Mouse (Mus musculus) lung, adult 18-20 months (tissue): ENCODE measurements at regions not wholly inside any gene's neighbourhood (a gene's known extent, or its start where the extent isn't known, plus 50 kb on each side); places are given as distances from the start of the nearest gene placed in this dataset.

Experiments used
- DNase-seq, 2 experiments: peaks; one replicate each; pipeline ENCODE4 v3.0.0; 2022; ENCODE audit warnings: mixed read lengths in 2 of 2

DNA sequence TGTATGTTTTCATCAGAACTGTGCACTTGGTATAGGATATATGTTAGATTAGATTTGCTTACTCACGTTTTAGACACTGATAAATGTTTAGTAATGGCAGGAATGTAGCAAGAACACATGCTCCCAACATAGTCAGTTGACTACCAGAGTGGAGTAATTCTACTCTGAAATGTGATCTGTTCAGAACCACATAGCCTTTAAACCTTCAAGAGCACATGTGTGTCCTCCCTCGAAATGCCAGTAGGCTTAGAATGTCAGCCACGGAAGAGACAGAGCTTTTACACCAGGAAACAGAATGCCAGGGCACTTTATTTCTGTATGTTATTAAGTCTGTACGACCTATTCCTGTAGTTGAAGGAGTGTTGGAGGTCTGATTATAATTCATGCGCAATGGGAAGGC is 51.3 kb upstream of the Cd28 start:
- no peak for DNase-seq

GRCm38 (mm10) chr1:60662301-60662986 is 54.2 kb upstream of the Cd28 start:
- peak; percentile 30 to 46 for DNase-seq

GRCm38 (mm10) chr1:60661857-60662256 is 54.7 kb upstream of the Cd28 start:
- no peak for DNase-seq

DNA sequence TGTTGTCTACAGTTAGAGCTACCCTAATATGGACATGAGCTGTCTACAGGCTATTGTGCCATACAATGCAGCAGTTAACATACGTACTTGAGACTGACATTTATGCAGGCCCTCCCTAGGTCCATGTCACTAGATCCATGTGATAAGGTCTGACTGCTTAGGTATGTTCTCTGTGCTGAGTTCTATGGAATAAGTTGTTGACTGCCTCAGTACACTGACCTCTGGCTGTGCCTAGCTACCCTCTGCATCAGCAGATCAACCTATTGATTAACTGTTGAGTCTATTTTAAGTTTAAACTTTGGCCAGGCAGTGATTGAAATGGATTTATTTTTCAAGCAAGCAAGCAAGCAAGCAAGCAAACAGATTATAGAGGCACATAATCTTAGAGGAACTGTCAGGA is 57.0 kb upstream of the Cd28 start:
- no peak for DNase-seq

DNA sequence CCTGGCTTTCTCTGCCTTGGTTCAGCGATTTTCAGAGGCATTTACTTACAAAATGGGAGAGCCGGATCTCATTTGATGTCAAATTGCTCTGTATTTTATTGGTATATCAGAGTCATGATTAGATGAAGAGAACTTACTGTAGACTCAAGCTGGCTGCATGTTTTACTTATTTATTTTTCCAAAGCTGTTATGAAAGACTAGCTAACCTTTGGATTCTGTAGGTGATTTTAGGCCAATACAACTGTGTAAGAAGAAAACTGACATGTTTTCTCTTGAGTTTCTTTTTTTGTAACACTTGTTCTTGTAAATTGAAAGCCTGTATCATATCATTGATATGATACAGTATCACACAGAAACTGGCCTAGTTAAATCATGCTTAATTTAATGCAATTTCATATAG is 57.6 kb upstream of the Cd28 start:
- no peak for DNase-seq

DNA sequence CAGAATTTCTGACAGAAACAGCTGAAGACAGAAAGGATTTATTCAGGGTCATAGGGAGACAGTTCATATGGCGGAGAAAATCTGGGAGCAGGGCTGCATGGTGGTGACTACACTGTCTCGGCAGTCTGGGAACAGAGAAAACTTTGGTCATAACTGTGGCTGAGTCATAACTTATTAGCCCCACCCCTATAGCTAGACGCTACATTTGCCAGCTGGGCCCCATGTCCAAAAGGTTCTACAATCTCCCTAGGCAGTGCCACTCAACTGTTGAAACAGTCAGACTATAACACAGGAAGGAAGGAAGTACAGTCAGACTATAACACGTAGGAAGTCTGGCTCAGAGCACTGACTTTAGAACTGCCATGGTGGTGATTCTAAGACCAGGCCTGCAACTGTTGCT is 58.2 kb upstream of the Cd28 start:
- DNase-seq, result no peak

- no peak for DNase-seq
These were observed 59.1 kb upstream of the Cd28 start for GRCm38 (mm10) chr1:60657511-60657910.

DNA sequence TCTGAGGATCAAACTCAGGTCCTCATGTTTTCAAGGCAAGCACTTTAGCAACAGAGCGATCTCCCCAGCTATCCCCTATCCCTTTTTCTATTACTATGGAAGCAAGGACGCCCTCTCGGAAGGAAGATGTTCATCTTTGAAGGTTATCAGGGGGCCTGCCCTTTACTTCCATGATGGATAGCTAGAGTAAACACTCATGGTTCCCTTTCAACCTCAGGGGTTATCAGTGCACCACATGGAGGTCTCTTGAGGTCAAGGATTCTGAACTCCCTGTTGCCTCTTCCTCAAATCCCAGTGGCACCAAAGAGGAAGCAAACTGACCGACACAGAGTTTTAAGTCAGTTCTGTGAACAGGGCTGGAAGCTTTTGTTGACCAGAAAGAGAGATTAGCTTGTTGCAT is 59.6 kb upstream of the Cd28 start:
- DNase-seq, result no peak

GRCm38 (mm10) chr1:60655691-60656595 is 60.7 kb upstream of the Cd28 start:
- DNase-seq, result no peak

GRCm38 (mm10) chr1:60655206-60655605 is 61.4 kb upstream of the Cd28 start:
- no peak for DNase-seq

GRCm38 (mm10) chr1:60652570-60653011 is 64.0 kb upstream of the Cd28 start:
- peak; percentile 44 to 61 for DNase-seq

- no peak for DNase-seq
These were observed 66.4 kb upstream of the Cd28 start for GRCm38 (mm10) chr1:60650158-60650557.

- no peak for DNase-seq
These were observed 67.2 kb upstream of the Cd28 start for GRCm38 (mm10) chr1:60649303-60649850.

GRCm38 (mm10) chr1:60646828-60647227 is 69.8 kb upstream of the Cd28 start:
- no peak for DNase-seq

- peak; percentile 18 to 60 for DNase-seq
These were observed 70.4 kb upstream of the Cd28 start for GRCm38 (mm10) chr1:60646174-60646573.

DNA sequence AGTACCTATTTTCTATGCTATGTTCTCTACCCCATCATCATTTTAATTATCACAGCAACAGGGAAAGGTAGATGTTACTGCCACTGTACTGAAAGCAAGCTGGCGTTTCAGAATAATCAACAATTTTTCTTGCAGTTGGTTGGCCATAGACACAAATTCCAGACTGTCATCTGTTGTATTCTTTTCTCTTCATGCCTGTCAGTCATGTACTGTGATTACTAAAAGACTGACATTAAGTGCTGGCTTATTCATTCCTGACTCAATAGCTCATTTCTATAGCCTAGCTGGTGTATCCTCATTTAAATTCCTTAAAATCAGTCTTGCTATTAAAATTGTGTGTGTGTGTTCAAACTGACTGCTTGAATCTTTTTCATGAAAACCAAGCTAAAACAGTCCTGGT is 71.4 kb upstream of the Cd28 start:
- no peak for DNase-seq

- no peak for DNase-seq
These were observed 73.8 kb upstream of the Cd28 start for GRCm38 (mm10) chr1:60642761-60643160.

- DNase-seq, result peak; percentile 27 to 61
These were observed 74.4 kb upstream of the Cd28 start for GRCm38 (mm10) chr1:60642175-60642574.

DNA sequence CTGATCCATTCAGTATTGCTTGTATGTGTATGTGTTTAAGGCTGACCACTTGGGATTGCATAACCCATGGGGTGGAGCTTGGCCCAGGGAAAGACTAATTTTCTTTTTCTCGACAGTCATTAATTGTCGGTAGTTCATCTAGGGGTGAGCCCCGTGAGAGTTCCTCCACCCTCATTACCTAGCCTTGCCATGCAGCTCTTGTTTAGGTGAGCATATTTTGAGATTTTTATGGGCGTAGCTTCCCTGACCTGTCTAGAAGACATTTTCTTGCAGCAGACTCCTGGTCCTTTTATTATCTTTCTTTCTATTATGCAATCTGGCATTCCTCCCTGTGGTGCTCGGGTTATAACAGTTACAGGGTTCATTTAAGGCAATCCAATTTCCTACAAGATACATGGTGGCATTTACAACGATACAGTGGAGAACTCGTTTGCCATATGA is 74.4 kb upstream of the Raph1 start:
- peak; percentile 22 to 43 for DNase-seq

DNA sequence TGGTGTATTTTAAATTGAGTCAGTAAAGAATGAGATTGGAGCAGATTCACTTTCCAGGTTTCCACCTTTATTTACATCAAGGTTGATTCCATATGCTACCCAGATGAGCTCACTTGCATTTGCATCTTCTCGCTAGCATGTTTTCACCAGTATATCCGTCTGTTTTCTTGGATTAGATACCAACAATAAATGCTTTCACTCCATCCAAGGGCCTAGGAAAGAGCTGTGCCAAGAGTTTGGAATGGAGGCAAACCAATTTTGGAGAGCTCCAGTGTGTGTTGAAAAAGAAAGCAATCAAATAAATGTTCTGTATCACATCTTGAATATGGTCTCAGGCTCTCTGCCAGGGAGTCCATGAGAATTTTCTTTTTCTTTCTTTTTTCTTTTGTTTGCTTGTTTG is 72.6 kb upstream of the Raph1 start:
- no peak for DNase-seq

GRCm38 (mm10) chr1:60639059-60639458 is 72.2 kb upstream of the Raph1 start:
- DNase-seq, result no peak

DNA sequence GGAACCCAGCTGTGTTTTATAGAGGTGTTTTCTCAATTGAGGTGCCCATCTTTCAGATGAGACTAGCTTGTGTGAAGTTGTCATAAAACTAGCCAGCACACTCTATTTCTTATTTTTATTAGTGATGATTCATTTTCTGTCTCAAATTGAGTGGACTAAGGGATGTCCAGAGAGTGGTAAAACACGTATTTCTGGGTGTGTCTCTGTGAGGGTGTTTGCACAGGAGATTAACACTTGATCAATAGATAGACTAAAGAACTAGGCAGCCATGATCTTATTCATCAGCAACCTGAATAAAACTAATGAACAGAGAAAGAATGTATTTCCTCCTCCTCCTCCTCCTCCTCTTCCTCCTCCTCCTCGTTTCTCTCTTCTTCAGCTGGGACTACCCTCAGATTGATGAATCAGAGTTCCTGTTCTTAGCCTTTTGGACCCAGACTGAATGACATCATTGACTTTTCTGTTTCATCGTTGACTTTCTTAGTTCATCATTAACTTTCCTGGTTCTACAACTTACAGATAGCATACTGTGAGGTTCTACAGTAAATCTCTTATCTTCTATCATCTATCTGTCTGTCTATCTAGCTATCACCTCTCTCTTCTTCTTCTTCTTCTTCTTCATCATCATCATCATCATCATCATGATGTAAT is 70.0 kb upstream of the Raph1 start:
- DNase-seq, result no peak

- DNase-seq, result no peak
These were observed 61.0 kb upstream of the Raph1 start for GRCm38 (mm10) chr1:60627786-60628453.
